Mouse (Mus musculus) liver, adult 2 months (tissue): ENCODE results near the gene Cacna2d3. TPM values are rescaled to one million over a fixed set of nuclear protein-coding genes. Genes with fewer than 3 reads are reported as not detected.

ENCODE experiments used
- DNase-seq: peaks from one replicate; pipeline ENCODE4 v3.0.0-alpha.2; 2011; ENCODE audit warnings: low read depth, low spot score; ENCODE audit errors: extremely low read depth
- H3K27ac ChIP-seq: fragments of 200-500 bp; replicated peaks from 2 replicates; pipeline ENCODE4 v1.5.1; 2012; ENCODE audit warnings: low read depth, mild to moderate bottlenecking, control low read depth, inconsistent platforms, low read length; ENCODE audit not compliant: insufficient read depth
- H3K27me3 ChIP-seq: fragments of 200-500 bp; 2 replicates; pipeline ENCODE4 v1.6.1; 2012; ENCODE audit warnings: mild to moderate bottlenecking, moderate library complexity, low read length, inconsistent platforms; ENCODE audit not compliant: control insufficient read depth, insufficient read depth
- H3K36me3 ChIP-seq: fragments of 200-500 bp; 2 replicates; pipeline ENCODE4 v1.6.1; 2012; ENCODE audit warnings: low read length, inconsistent platforms; ENCODE audit not compliant: control insufficient read depth, insufficient read depth
- H3K4me1 ChIP-seq: fragments of 200-500 bp; 2 replicates; pipeline ENCODE4 v1.6.1; 2011; ENCODE audit warnings: low read length; ENCODE audit not compliant: control insufficient read depth, insufficient read depth
- H3K4me3 ChIP-seq: fragments of 200-500 bp; 2 replicates; pipeline ENCODE4 v1.5.1; 2011; ENCODE audit warnings: low read depth, mild to moderate bottlenecking, control low read depth, low read length, moderate library complexity; ENCODE audit not compliant: insufficient read depth
- H3K79me2 ChIP-seq: fragments of 200-500 bp; 2 replicates; pipeline ENCODE4 v1.6.1; 2012; ENCODE audit warnings: inconsistent platforms, mild to moderate bottlenecking, low read length, moderate library complexity; ENCODE audit not compliant: control insufficient read depth, insufficient read depth
- H3K9ac ChIP-seq: fragments of 200-500 bp; 2 replicates; pipeline ENCODE4 v1.6.1; 2012; ENCODE audit warnings: low read depth, mild to moderate bottlenecking, control low read depth, inconsistent platforms, low read length
- CTCF ChIP-seq: fragments of 200-500 bp; IDR thresholded peaks from 2 replicates; pipeline ENCODE4 v1.5.1; 2011; ENCODE audit warnings: low read depth, low read length, control low read depth
- POLR2A ChIP-seq: fragments of 200-500 bp; IDR thresholded peaks from 2 replicates; pipeline ENCODE4 v1.6.1; 2011; ENCODE audit warnings: low read length, control low read depth; ENCODE audit not compliant: insufficient read depth; ENCODE audit errors: extremely low read depth
- WGBS: fragments of 180-500 bp; shearing (Covaris S2); methylation state at CpG from one replicate; pipeline ENCODE4 v1.1.7; 2018; 5-methylcytosine and 5-hydroxymethylcytosine counted together
- polyA plus RNA-seq: library from polyadenylated mRNA; depleted of rRNA; stranded (reverse); fragments of >200 nt; gene quantifications from 2 replicates; pipeline ENCODE4 v1.2.3, GENCODE M21; 2012
- total RNA-seq: library from RNA; depleted of rRNA; stranded (reverse); fragments of >200 nt; gene quantifications from 2 replicates; pipeline ENCODE4 v1.2.3, GENCODE M21; 2014

The Cacna2d3 gene
- total and polyA plus RNA-seq, 2 experiments: not detected

DNA sequence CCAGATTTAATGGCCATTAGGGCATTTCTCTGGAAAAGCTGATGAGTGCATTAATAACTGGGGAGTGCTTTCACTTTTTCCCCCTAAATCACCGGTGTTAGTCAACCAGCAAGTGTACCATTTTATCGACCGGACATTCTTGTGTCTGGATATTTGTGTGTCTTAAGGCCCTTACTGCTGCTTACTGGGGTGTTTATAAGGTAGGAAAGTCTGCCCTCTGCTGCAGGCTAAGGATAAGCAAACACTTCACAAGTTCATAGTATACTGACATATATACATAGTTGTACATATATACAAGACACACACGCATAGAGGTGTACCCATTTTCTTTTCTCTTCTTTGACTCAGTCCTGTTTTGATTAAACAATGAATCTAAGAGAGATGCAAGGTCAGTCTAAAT lies 647.9 kb downstream of the Cacna2d3 start:
- Histone ChIP-seq H3K27ac (no peak overlapping the region), H3K9ac (no peak overlapping the region), H3K4me1 (no peaks in the 10 kb centered on the region), H3K27me3 (no peaks in the 10 kb centered on the region), H3K4me3 (no peak overlapping the region), H3K79me2 (no peaks in the 10 kb centered on the region), H3K36me3 (no peaks in the 10 kb centered on the region)
- DNase-seq: peak; percentile 34
- WGBS: 82% methylated on average over 4 of the region's 4 CpGs
- TF ChIP-seq POLR2A (no peak), CTCF (0 out of 2 replicates have a peak, but pooled peaks have one; percentile 13)

DNA sequence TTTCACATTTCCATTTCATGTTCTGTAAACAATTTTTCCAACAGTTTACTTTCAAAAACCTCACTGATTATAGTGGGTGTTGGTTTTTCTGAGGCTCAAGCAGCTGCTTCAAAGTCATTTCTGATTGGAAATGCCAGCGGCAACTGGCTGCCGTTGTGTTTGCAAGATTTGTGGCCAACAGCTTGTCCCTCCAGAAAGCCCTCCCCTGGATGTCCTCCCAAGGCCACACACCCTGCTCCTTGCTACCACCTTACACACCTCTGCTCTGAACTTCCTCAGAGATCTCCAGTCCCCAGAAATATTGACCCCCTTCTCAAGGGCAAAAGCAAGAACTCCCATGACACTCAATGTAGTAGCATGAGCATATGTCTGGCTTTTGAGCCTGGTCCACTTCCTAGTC lies 659.0 kb downstream of the Cacna2d3 start:
- Histone ChIP-seq H3K9ac (no peak overlapping the region), H3K4me1 (no peaks in the 10 kb centered on the region), H3K79me2 (no peaks in the 10 kb centered on the region), H3K27me3 (no peaks in the 10 kb centered on the region), H3K36me3 (no peaks in the 10 kb centered on the region), H3K4me3 (no peak overlapping the region), H3K27ac (no peak overlapping the region)
- no peak for DNase-seq
- TF ChIP-seq POLR2A (no peak), CTCF (no peak)
- 85% methylated on average over 2 of the region's 2 CpGs for WGBS

DNA sequence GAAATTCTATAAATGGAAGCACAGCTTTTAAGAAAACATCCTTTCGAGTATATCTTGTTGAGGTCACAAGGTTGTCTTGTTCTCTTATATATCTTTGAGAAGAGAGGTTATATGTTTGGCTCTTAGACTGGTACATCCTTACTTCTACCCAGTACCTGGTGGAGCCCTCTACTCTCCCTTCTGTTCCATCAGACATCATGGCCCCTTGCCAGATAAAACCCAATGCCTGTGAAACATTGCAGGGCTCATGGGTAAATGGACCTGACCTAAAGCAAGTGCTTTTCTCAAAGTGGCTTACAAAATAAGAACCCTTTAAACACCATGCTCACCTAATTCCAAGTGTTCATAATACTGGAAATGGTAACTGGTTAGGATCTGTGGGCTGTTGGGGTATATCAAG lies 660.2 kb downstream of the Cacna2d3 start:
- no peak for DNase-seq
- no peak for TF ChIP-seq CTCF
- TF ChIP-seq POLR2A: no peak
- no peaks in the 10 kb centered on the region for H3K4me1 ChIP-seq
- no peaks in the 10 kb centered on the region for H3K36me3 ChIP-seq
- no peaks in the 10 kb centered on the region for H3K27me3 ChIP-seq
- no peaks in the 10 kb centered on the region for H3K79me2 ChIP-seq
- H3K4me3 ChIP-seq: no peak overlapping the region
- H3K9ac ChIP-seq: no peak overlapping the region
- no peak overlapping the region for H3K27ac ChIP-seq
- WGBS: 81% methylated on average over 1 of the region's 1 CpGs

DNA sequence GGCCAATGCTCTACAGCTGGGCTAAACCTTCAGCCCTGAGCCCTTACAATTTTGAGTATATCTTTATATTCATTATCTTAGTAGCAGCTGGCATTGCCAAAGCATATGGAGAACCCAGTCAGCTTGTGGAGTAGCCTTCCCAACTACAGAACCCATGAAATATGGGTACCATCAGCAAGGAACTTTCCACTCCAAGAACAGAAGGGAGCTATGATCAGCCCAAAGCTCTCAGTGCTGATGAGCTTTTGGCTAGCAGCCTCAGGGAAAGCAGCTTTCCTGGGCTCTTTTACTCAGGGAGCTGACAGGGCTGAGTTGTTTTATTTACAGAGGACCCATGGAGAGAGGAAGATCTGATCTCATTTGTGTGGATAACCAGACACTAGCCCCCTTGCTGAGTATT lies 661.0 kb downstream of the Cacna2d3 start:
- H3K27me3 ChIP-seq: no peaks in the 10 kb centered on the region
- H3K27ac ChIP-seq: no peak overlapping the region
- H3K9ac ChIP-seq: no peak overlapping the region
- no peaks in the 10 kb centered on the region for H3K36me3 ChIP-seq
- no peaks in the 10 kb centered on the region for H3K79me2 ChIP-seq
- TF ChIP-seq POLR2A: no peak
- no peak for TF ChIP-seq CTCF
- H3K4me1 ChIP-seq: no peaks in the 10 kb centered on the region
- no peak for DNase-seq
- no peak overlapping the region for H3K4me3 ChIP-seq

DNA sequence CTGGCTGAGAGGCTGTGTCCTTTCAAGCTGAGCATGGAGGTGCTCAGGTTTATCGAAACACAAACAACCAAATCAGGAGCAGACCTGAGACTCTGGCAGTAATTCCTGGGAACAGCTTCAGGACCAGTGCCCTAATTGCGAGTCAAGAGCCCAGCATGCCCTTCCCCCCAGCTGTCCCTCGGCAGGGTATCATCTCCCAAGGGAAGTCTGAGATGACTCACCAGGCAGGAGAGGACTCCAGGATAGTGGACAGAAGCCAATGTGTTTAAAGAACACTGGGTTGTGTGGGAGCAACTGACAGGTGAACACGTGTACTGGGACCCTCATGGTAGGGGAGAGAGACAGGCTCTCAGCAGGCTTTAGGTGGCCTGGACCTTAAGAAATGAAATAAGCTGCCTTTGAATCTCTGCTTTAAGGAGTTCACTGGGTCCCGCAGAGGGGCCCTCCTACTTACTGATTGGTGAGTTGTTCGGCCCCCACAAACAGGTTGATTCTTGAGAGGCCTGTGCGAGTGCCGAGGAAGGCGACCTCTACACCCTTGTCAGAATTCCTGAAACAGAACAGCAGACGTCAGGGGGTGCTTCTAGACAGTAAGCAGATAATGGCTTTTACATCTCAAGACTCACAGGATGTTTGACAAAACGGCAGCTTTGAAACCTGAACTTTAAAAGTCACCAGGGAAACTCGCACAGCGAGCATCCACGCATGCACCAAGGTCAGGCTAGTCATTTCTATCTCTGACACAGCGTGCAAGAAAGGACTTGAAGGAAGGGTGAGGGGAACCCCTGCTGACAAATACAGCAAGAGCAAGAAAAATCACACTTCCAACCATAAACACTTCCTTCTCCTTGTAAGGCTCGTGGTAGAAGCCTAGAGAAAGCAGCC lies 669.5 kb downstream of the Cacna2d3 start:
- Histone ChIP-seq H3K27ac (no peak overlapping the region), H3K79me2 (no peaks in the 10 kb centered on the region), H3K27me3 (no peaks in the 10 kb centered on the region), H3K9ac (no peak overlapping the region), H3K36me3 (no peaks in the 10 kb centered on the region), H3K4me3 (no peak overlapping the region), H3K4me1 (no peaks in the 10 kb centered on the region)
- DNase-seq: no peak
- TF ChIP-seq POLR2A (no peak), CTCF (no peak)
- 69% methylated on average over 16 of the region's 16 CpGs for WGBS

DNA sequence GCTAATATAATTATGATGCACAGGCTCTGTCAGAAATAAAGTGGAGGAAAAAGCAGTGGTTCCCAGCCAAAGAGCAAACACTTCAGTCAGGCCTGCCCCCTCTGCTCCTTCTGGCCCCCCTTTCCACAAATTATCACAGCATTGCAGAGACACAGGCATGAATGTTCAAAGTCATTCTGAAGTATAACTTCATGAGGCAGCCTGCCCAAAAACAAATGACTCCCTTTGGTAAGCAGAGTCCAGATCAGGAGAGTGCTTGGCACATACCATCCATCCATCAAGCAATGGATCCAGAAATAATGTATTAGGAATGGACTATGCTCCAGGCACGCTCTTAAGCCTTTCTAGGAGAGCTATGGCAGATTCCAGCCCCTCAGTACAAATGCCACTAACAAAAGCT lies 679.3 kb downstream of the Cacna2d3 start:
- H3K27ac ChIP-seq: no peak overlapping the region
- no peaks in the 10 kb centered on the region for H3K79me2 ChIP-seq
- WGBS: 92% methylated on average over 1 of the region's 1 CpGs
- H3K4me1 ChIP-seq: no peaks in the 10 kb centered on the region
- H3K9ac ChIP-seq: no peak overlapping the region
- no peak for TF ChIP-seq POLR2A
- no peak for TF ChIP-seq CTCF
- no peaks in the 10 kb centered on the region for H3K36me3 ChIP-seq
- DNase-seq: no peak
- H3K4me3 ChIP-seq: no peak overlapping the region
- no peaks in the 10 kb centered on the region for H3K27me3 ChIP-seq
